Mouse (Mus musculus): Measurements from ENCODE around the gene Echdc3.

- no peak for TF ChIP-seq CTCF (IDR thresholded peaks at IDR 0.05; ENCODE audit: extremely low read depth, insufficient read depth, low read length)
- TF ChIP-seq POLR2A (IDR thresholded peaks at IDR 0.05; ENCODE audit: extremely low read depth, insufficient read depth, low read length): no peak
These were observed at the start of gene Echdc3 for GRCm38 (mm10) chr2:6212724-6213511.

All from cortical plate, adult 2 months (tissue).